Mouse (Mus musculus): ENCODE measurements around the gene Ppp1r27. TPM values are rescaled to one million over a fixed set of nuclear protein-coding genes. Genes with fewer than 3 reads are reported as not detected.

Gene Ppp1r27
- total RNA-seq, 1 experiment, result not detected

DNA sequence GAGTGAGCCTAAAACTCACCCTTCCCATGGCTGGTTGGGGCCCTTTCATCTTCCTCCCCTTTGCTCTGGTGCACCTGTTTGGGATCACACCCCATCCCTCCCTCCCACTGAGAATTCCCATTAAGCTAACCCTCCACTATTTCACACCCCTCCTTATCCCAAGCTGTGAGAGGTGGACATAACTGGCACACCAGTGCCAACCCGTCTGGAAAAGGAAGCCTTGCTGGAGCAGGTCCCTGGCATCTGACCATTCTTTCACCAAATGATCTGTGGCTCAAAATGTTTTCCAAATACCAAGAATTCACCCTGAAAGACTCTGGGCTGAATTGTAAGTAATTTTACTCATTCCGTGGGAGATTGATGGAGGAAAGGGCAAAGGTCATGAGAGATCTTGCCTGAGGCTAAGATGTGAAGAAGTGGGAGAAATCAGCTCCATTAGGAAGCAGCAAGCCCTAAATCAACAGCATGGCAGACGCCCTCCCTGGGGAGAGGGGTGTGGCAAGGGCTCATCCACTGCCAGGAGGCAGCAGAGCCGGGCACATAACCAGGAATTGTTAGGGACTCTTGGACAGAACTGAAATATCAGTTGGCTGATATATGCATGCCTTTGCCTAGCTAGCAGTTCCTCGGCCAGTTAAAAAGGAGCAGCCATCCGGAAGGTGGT lies 38.0 kb downstream of the Ppp1r27 start:
- peaks cover 0 to 3% of the 10 kb centered on the region in 2 experiments; a peak in 1 of 4 replicates for H3K4me1 ChIP-seq (ENCODE audit: control insufficient read depth in 2 of 2, insufficient read depth in 2 of 2, low read length in 2 of 2, poor library complexity in 1 of 2)
- H3K27ac ChIP-seq (ENCODE audit: insufficient read depth, low read depth, low read length, poor library complexity, severe bottlenecking), result no peak overlapping the region
- H3K9me3 ChIP-seq (ENCODE audit: control insufficient read depth, insufficient read depth, low read depth, low read length), result no peaks in the 10 kb centered on the region
- in situ Hi-C loops (cut with MboI; ENCODE audit: low sequenced_read_pairs in 2 of 2, unreplicated experiment in 2 of 2), result no loop called here
- DNase-seq (ENCODE audit: low read depth, low spot score), result no peak
- TF ChIP-seq ZNF384 (IDR thresholded peaks at IDR 0.05; ENCODE audit: low read depth, low read length) (no peak), ZC3H11A (IDR thresholded peaks at IDR 0.05; ENCODE audit: borderline replicate concordance, low read depth, low read length) (no peak), HCFC1 (IDR thresholded peaks at IDR 0.05; ENCODE audit: borderline replicate concordance, insufficient read depth, low read length) (no peak), MAFK (IDR thresholded peaks at IDR 0.05; ENCODE audit: insufficient read depth, low read depth, low read length) (no peak), CHD2 (IDR thresholded peaks at IDR 0.05; ENCODE audit: low read depth, low read length) (no peak)
- H3K9ac ChIP-seq (ENCODE audit: insufficient read depth, low read depth, low read length, poor library complexity, severe bottlenecking), result no peak overlapping the region
- H3K36me3 ChIP-seq (ENCODE audit: control insufficient read depth, insufficient read depth, low read length, poor library complexity, severe bottlenecking), result no peaks in the 10 kb centered on the region
- no peak overlapping the region for H3K4me3 ChIP-seq (ENCODE audit: insufficient read depth in 1 of 2, low read depth in 1 of 2, low read length in 2 of 2, poor library complexity in 1 of 2, severe bottlenecking in 1 of 2)

DNA sequence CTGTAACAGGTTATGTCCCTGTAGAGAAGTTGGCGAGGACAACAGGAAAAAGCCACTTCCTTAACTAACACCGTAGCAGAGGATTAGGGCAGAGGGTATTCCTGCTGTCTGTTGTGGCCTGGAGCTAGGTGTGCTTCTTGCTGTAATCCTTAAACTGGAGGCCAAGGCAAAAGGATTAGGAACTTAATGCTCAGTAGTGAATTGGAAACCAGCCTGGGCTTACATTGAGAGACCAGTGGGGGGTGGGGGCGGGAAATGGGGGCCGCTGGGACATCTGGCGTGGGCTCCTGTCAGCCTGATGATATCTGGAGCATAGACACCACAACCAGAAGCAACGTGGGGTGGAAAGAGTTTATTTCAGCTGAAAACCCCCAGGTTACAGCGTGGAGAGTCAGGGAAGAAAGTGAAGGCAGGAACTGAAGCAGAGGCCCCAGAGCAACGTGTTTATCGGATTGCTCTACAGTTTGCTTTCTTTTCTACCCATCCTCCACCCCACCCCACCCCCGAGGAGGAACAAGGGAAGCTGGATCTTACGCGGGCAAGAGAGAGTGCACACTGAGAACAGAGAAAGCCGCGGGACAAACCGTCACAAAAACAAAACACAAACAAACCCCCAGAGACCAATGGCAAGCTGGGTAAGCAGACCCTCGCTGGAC lies 40.4 kb downstream of the Ppp1r27 start:
- Histone ChIP-seq H3K9me3 (ENCODE audit: control insufficient read depth, insufficient read depth, low read depth, low read length) (no peaks in the 10 kb centered on the region), H3K4me3 (ENCODE audit: insufficient read depth in 1 of 2, low read depth in 1 of 2, low read length in 2 of 2, poor library complexity in 1 of 2, severe bottlenecking in 1 of 2) (no peak overlapping the region), H3K27ac (ENCODE audit: insufficient read depth, low read depth, low read length, poor library complexity, severe bottlenecking) (no peak overlapping the region), H3K4me1 (ENCODE audit: control insufficient read depth in 2 of 2, insufficient read depth in 2 of 2, low read length in 2 of 2, poor library complexity in 1 of 2) (peaks cover 0 to 2% of the 10 kb centered on the region in 2 experiments; a peak in 1 of 4 replicates), H3K9ac (ENCODE audit: insufficient read depth, low read depth, low read length, poor library complexity, severe bottlenecking) (no peak overlapping the region), H3K36me3 (ENCODE audit: control insufficient read depth, insufficient read depth, low read length, poor library complexity, severe bottlenecking) (no peaks in the 10 kb centered on the region)
- in situ Hi-C loops (cut with MboI; ENCODE audit: low sequenced_read_pairs in 2 of 2, unreplicated experiment in 2 of 2), result no loop called here
- TF ChIP-seq ZNF384 (IDR thresholded peaks at IDR 0.05; ENCODE audit: low read depth, low read length), result no peak
- TF ChIP-seq ZC3H11A (IDR thresholded peaks at IDR 0.05; ENCODE audit: borderline replicate concordance, low read depth, low read length), result no peak
- no peak for TF ChIP-seq HCFC1 (IDR thresholded peaks at IDR 0.05; ENCODE audit: borderline replicate concordance, insufficient read depth, low read length)
- no peak for TF ChIP-seq CHD2 (IDR thresholded peaks at IDR 0.05; ENCODE audit: low read depth, low read length)
- no peak for TF ChIP-seq MAFK (IDR thresholded peaks at IDR 0.05; ENCODE audit: insufficient read depth, low read depth, low read length)
- DNase-seq (ENCODE audit: low read depth, low spot score), result no peak

DNA sequence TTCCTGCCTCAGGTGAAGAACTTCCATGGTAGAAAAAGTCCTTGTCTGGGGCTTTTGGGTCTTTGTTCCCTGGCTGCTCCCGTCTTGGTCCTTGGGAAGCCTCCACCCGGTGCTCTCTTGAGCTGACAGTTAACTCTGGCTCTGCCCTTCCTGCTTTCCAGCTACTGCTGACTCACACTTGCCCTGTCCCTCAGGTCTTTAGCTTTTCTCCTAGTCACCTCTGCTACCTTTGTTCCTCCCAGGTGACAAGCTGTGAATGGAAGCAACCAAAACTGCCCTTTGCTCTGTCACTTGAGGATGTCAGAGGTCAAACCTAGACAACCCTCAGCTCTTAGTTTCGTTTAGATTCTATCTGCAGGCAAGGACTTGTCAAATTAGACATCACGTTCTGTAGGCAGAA lies 41.0 kb downstream of the Ppp1r27 start:
- Histone ChIP-seq H3K9ac (ENCODE audit: insufficient read depth, low read depth, low read length, poor library complexity, severe bottlenecking) (no peak overlapping the region), H3K4me3 (ENCODE audit: insufficient read depth in 1 of 2, low read depth in 1 of 2, low read length in 2 of 2, poor library complexity in 1 of 2, severe bottlenecking in 1 of 2) (no peak overlapping the region), H3K4me1 (ENCODE audit: control insufficient read depth in 2 of 2, insufficient read depth in 2 of 2, low read length in 2 of 2, poor library complexity in 1 of 2) (peaks cover 0 to 2% of the 10 kb centered on the region in 2 experiments; a peak in 1 of 4 replicates), H3K36me3 (ENCODE audit: control insufficient read depth, insufficient read depth, low read length, poor library complexity, severe bottlenecking) (no peaks in the 10 kb centered on the region), H3K27ac (ENCODE audit: insufficient read depth, low read depth, low read length, poor library complexity, severe bottlenecking) (no peak overlapping the region), H3K9me3 (ENCODE audit: control insufficient read depth, insufficient read depth, low read depth, low read length) (no peaks in the 10 kb centered on the region)
- in situ Hi-C loops (cut with MboI; ENCODE audit: low sequenced_read_pairs in 2 of 2, unreplicated experiment in 2 of 2), result no loop called here
- no peak for DNase-seq (ENCODE audit: low read depth, low spot score)
- TF ChIP-seq CHD2 (IDR thresholded peaks at IDR 0.05; ENCODE audit: low read depth, low read length) (no peak), MAFK (IDR thresholded peaks at IDR 0.05; ENCODE audit: insufficient read depth, low read depth, low read length) (0 out of 2 replicates have a peak, but pooled peaks have one; percentile 44), ZC3H11A (IDR thresholded peaks at IDR 0.05; ENCODE audit: borderline replicate concordance, low read depth, low read length) (no peak)

DNA sequence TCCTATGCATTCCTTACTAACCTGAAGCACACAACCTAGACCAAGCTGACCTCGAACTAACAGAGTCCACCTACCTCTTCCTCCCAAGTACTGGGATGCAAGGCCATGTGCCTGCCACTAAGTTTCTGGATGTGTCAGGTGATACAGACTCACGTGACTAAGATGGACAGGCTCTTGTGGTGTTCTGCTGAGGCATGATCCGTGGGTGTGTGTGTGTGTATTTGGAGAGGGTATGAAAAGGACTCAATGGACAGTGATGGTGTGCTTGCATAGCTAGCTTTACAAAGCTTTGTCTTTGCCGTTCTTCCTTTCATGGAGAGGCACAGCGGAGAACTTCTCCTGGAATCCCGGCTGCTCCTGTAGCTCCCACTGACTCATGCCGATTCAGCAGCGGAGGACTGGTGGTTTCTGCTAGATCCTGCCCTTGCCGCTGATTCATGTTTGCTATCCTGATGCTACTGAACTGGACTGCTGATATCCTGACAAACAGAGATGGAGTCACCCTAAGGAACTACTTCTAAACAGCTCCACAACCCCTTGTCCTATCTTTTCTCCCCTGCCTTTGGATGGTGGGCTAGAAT lies 42.6 kb downstream of the Ppp1r27 start:
- Histone ChIP-seq H3K27ac (ENCODE audit: insufficient read depth, low read depth, low read length, poor library complexity, severe bottlenecking) (no peak overlapping the region), H3K4me3 (ENCODE audit: insufficient read depth in 1 of 2, low read depth in 1 of 2, low read length in 2 of 2, poor library complexity in 1 of 2, severe bottlenecking in 1 of 2) (no peak overlapping the region), H3K4me1 (ENCODE audit: control insufficient read depth in 2 of 2, insufficient read depth in 2 of 2, low read length in 2 of 2, poor library complexity in 1 of 2) (peaks cover 0 to 2% of the 10 kb centered on the region in 2 experiments; a peak in 1 of 4 replicates), H3K9ac (ENCODE audit: insufficient read depth, low read depth, low read length, poor library complexity, severe bottlenecking) (no peak overlapping the region), H3K36me3 (ENCODE audit: control insufficient read depth, insufficient read depth, low read length, poor library complexity, severe bottlenecking) (no peaks in the 10 kb centered on the region), H3K9me3 (ENCODE audit: control insufficient read depth, insufficient read depth, low read depth, low read length) (no peaks in the 10 kb centered on the region)
- DNase-seq (ENCODE audit: low read depth, low spot score), result no peak
- TF ChIP-seq MAFK (IDR thresholded peaks at IDR 0.05; ENCODE audit: insufficient read depth, low read depth, low read length), result 0 out of 2 replicates have a peak, but pooled peaks have one; percentile 4
- no peak for TF ChIP-seq HCFC1 (IDR thresholded peaks at IDR 0.05; ENCODE audit: borderline replicate concordance, insufficient read depth, low read length)
- in situ Hi-C loops (cut with MboI; ENCODE audit: low sequenced_read_pairs in 2 of 2, unreplicated experiment in 2 of 2), result no loop called here
